Mouse (Mus musculus): ENCODE data around the gene Soat1. TPM values are rescaled to one million over a fixed set of nuclear protein-coding genes. Genes with fewer than 3 reads are reported as not detected.
A peak's percentile ranks its signal among the peaks of the same experiment; 100 is the strongest.
"Not testable (repeated sequence)": the region's sequence is repeated elsewhere in the genome, so short reads cannot be mapped to it uniquely, and the experiment has no call there.

Gene Soat1
- polyA plus RNA-seq, 1 experiment from 2014 or later = 11.7 TPM

DNA sequence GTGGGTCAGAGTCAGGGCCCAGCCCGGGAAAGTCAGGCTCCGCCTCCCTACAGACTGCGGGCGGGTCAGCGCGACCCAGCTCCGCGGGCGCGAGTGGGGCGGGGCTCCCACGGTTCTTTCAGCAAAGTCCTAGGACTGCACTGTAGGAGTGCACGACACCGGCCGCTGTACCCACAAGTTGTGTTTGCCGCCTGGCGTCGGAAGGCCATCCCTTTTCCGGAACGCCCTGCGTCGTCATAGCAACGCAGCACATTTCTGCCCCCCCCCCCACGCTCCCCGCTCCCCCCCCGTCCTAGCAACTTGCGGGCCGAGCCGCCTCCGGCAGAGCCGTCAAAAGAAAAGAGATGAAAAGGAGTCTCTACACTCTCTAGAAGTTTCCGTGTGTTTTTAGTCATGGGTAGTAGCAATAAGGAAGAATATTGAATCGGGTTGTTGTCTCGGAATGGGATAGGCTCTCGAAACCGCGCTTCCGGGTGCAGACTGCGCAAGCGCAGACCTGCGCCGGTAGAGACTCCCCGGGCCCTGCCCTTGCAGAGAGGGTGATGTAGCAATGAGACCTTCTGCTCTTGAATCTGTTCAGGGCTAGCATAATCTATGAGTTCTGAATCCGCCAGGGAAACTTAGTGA lies 53.3 kb downstream of the Soat1 start, which contains the start of gene Axdnd1:
Gene Axdnd1 (minus strand): TSS at position 489 of the 627 bp plus-strand sequence.
- peak within 1 kb of the TSS; percentile 1; the same call in 1 of the 2 replicates for H3K27ac ChIP-seq
- peak; percentile 93 for ATAC-seq (ENCODE audit: low FRiP score)
- no peaks in the 10 kb centered on the region for H3K36me3 ChIP-seq (replicated peaks; ENCODE audit: control insufficient read depth, insufficient read depth)
- peak within 1 kb of the TSS; percentile 54 for H3K4me3 ChIP-seq (replicated peaks; ENCODE audit: low read length)
- H3K4me1 ChIP-seq (replicated peaks; ENCODE audit: control insufficient read depth, insufficient read depth, low read length) = no peaks in the 10 kb centered on the region
- DNase-seq (ENCODE audit: low spot score) = peak; percentile 89
- H3K4me2 ChIP-seq (replicated peaks) = peak within 1 kb of the TSS; percentile 68
- peak within 1 kb of the TSS; percentile 55 for H3K9ac ChIP-seq
- H3K9me3 ChIP-seq (ENCODE audit: control insufficient read depth, low read length) = peaks cover 9% of the 10 kb centered on the region; the same call in 1 of the 2 replicates
- H3K27me3 ChIP-seq (ENCODE audit: control insufficient read depth, insufficient read depth, low read length) = no peaks in the 10 kb centered on the region
- WGBS = under 1% methylated on average over 44 of the region's 44 CpGs

DNA sequence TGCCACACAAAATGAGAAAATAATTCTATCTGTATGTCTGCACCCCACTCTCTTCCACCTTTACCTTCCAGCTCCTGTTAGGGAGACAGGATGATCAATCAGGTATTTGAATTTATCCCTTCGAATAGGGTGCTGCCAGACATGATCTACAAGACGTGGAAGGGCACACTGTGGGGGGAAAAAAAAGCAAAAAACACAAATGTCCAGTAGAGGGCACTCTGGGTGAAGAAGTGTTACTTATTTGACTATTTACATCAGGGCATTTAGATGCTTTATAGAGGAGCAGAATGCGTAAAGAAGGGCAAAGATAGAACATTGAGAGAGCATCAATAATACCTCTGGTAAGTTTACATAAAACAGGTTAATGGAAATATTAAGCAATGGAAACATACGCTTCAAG lies 56.0 kb downstream of the Soat1 start:
- Histone ChIP-seq H3K4me2 (replicated peaks) (no peak overlapping the region), H3K4me1 (replicated peaks; ENCODE audit: control insufficient read depth, insufficient read depth, low read length) (no peaks in the 10 kb centered on the region), H3K9me3 (ENCODE audit: control insufficient read depth, low read length) (peaks cover 9% of the 10 kb centered on the region; the same call in 1 of the 2 replicates), H3K27me3 (ENCODE audit: control insufficient read depth, insufficient read depth, low read length) (no peaks in the 10 kb centered on the region), H3K9ac (no peak overlapping the region), H3K27ac (no peak overlapping the region), H3K4me3 (replicated peaks; ENCODE audit: low read length) (no peak overlapping the region), H3K36me3 (replicated peaks; ENCODE audit: control insufficient read depth, insufficient read depth) (no peaks in the 10 kb centered on the region)
- ATAC-seq (ENCODE audit: low FRiP score) (no peak), DNase-seq (ENCODE audit: low spot score) (peak; percentile 53)
- 61% methylated on average over 4 of the region's 4 CpGs for WGBS

DNA sequence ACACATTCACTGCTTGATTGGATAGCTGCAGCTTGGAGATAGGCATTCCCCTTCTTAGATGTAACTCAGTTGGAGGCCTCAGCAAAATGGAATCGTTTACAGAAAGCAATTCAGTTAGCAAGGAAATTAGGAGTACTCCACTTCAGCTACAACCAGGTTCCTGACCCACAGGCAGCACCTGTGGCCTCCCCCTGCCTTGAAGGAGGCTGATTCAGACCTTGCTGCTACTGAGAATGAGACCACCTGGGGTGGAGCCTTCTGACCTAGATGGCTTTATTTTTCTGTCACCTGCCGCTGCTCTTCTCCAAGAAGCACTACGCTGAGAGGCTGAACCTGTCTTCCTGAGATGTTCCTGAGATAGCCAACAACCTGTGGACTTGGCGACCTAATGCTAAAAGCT lies 65.6 kb downstream of the Soat1 start:
- H3K4me1 ChIP-seq (replicated peaks; ENCODE audit: control insufficient read depth, insufficient read depth, low read length) = no peaks in the 10 kb centered on the region
- no peak overlapping the region for H3K9ac ChIP-seq
- H3K9me3 ChIP-seq (ENCODE audit: control insufficient read depth, low read length) = no peaks in the 10 kb centered on the region
- H3K27ac ChIP-seq = no peak overlapping the region
- H3K27me3 ChIP-seq (ENCODE audit: control insufficient read depth, insufficient read depth, low read length) = no peaks in the 10 kb centered on the region
- no peak overlapping the region for H3K4me3 ChIP-seq (replicated peaks; ENCODE audit: low read length)
- DNase-seq (ENCODE audit: low spot score) = no peak
- no peaks in the 10 kb centered on the region for H3K36me3 ChIP-seq (replicated peaks; ENCODE audit: control insufficient read depth, insufficient read depth)
- ATAC-seq (ENCODE audit: low FRiP score) = no peak
- H3K4me2 ChIP-seq (replicated peaks) = no peak overlapping the region
- WGBS = 72% methylated on average over 4 of the region's 4 CpGs

DNA sequence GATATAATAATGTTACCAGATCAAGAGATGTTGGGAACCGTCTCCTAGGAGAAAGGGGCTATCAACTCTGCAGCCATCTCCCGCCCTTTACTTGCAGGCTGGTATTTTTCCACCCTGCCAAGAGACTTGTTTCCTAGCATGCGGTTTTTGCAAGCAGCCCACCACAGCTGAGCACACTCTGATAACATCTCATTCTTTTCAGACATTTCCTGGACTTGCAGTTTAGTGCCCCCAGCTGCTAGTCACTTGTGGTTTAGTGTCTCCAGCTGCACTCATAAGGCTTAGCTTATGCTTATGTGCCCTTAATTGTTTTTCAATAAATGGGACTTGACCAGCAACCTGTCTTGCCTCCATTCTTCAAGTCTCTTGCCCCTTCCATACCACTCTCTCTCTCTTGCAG lies 66.1 kb downstream of the Soat1 start:
- H3K9me3 ChIP-seq (ENCODE audit: control insufficient read depth, low read length) = no peaks in the 10 kb centered on the region
- H3K4me3 ChIP-seq (replicated peaks; ENCODE audit: low read length) = no peak overlapping the region
- no peak overlapping the region for H3K9ac ChIP-seq
- H3K27ac ChIP-seq = no peak overlapping the region
- ATAC-seq (ENCODE audit: low FRiP score) (no peak), DNase-seq (ENCODE audit: low spot score) (no peak)
- 69% methylated on average over 3 of the region's 3 CpGs for whole genome bisulfite sequencing
- H3K4me2 ChIP-seq (replicated peaks) = no peak overlapping the region
- no peaks in the 10 kb centered on the region for H3K36me3 ChIP-seq (replicated peaks; ENCODE audit: control insufficient read depth, insufficient read depth)
- H3K27me3 ChIP-seq (ENCODE audit: control insufficient read depth, insufficient read depth, low read length) = no peaks in the 10 kb centered on the region
- no peaks in the 10 kb centered on the region for H3K4me1 ChIP-seq (replicated peaks; ENCODE audit: control insufficient read depth, insufficient read depth, low read length)

DNA sequence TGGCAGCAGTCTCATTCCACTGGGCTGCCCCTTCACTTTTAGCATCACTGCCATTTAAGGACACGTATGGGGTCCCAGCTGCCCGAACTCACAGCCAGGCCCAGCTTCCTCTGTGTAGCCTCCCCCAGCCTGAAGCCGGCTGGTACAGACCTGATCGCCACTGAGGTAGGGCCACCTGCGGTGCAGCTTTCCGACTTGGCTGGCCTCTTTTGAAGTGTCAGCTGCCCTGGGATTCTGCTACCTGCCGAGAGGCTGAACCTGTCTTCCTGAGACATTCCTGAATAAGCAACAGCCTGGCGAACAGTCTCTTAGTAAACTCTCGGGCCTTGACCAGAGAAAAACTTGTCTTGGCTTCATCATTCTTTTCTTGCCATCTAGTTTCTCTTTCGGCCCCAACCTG lies 70.9 kb downstream of the Soat1 start:
- Histone ChIP-seq H3K4me1 (replicated peaks; ENCODE audit: control insufficient read depth, insufficient read depth, low read length) (no peaks in the 10 kb centered on the region), H3K4me3 (replicated peaks; ENCODE audit: low read length) (no peak overlapping the region), H3K36me3 (replicated peaks; ENCODE audit: control insufficient read depth, insufficient read depth) (no peaks in the 10 kb centered on the region), H3K27me3 (ENCODE audit: control insufficient read depth, insufficient read depth, low read length) (no peaks in the 10 kb centered on the region), H3K9me3 (ENCODE audit: control insufficient read depth, low read length) (no peaks in the 10 kb centered on the region), H3K27ac (no peak overlapping the region), H3K4me2 (replicated peaks) (no peak overlapping the region), H3K9ac (no peak overlapping the region)
- ATAC-seq (ENCODE audit: low FRiP score) (no peak), DNase-seq (ENCODE audit: low spot score) (no peak)
- 39% methylated on average over 10 of the region's 10 CpGs for WGBS

- Histone ChIP-seq H3K27ac (no peak overlapping the region), H3K36me3 (replicated peaks; ENCODE audit: control insufficient read depth, insufficient read depth) (no peaks in the 10 kb centered on the region), H3K27me3 (ENCODE audit: control insufficient read depth, insufficient read depth, low read length) (no peaks in the 10 kb centered on the region), H3K4me2 (replicated peaks) (no peak overlapping the region), H3K9ac (no peak overlapping the region), H3K4me3 (replicated peaks; ENCODE audit: low read length) (no peak overlapping the region), H3K4me1 (replicated peaks; ENCODE audit: control insufficient read depth, insufficient read depth, low read length) (no peaks in the 10 kb centered on the region), H3K9me3 (ENCODE audit: control insufficient read depth, low read length) (no peaks in the 10 kb centered on the region)
- WGBS = 58% methylated on average over 2 of the region's 2 CpGs
- DNase-seq (ENCODE audit: low spot score) = no peak
- no peak for ATAC-seq (ENCODE audit: low FRiP score)
These were observed 71.6 kb downstream of the Soat1 start for GRCm38 (mm10) chr1:156402491-156402890.

GRCm38 (mm10) chr1:156400159-156400558 lies 74.0 kb downstream of the Soat1 start:
- H3K4me1 ChIP-seq (replicated peaks; ENCODE audit: control insufficient read depth, insufficient read depth, low read length); DNase-seq (ENCODE audit: low spot score); H3K27me3 ChIP-seq (ENCODE audit: control insufficient read depth, insufficient read depth, low read length); H3K4me2 ChIP-seq (replicated peaks); ATAC-seq (ENCODE audit: low FRiP score); H3K4me3 ChIP-seq (replicated peaks; ENCODE audit: low read length); H3K36me3 ChIP-seq (replicated peaks; ENCODE audit: control insufficient read depth, insufficient read depth); H3K27ac ChIP-seq; H3K9ac ChIP-seq; H3K9me3 ChIP-seq (ENCODE audit: control insufficient read depth, low read length): not testable (repeated sequence)
- 83% methylated on average over 3 of the region's 3 CpGs for WGBS

DNA sequence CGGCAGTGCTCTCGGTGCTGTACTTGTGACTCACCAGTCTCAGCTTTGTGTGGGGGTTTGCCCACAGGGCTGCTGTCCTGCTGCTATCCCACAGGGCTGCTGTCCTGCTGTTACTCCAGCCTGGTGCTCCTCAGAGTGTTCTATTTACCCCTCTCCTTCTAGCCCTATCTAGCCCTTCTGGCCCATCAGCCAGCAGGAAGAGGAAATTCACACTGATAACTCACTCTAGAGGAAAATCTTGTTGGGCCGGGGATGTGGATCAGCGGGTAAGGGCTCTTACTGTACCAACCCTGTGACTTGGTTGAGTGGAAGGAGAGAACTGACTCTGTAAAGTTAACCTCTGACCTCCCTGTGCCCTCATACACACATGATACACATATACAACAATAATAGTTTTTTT lies 81.0 kb downstream of the Soat1 start:
- WGBS = 88% methylated on average over 4 of the region's 4 CpGs
- DNase-seq (ENCODE audit: low spot score) (no peak), ATAC-seq (ENCODE audit: low FRiP score) (no peak)
- Histone ChIP-seq H3K4me3 (replicated peaks; ENCODE audit: low read length) (no peak overlapping the region), H3K9me3 (ENCODE audit: control insufficient read depth, low read length) (no peaks in the 10 kb centered on the region), H3K36me3 (replicated peaks; ENCODE audit: control insufficient read depth, insufficient read depth) (no peaks in the 10 kb centered on the region), H3K27me3 (ENCODE audit: control insufficient read depth, insufficient read depth, low read length) (no peaks in the 10 kb centered on the region), H3K4me2 (replicated peaks) (no peak overlapping the region), H3K4me1 (replicated peaks; ENCODE audit: control insufficient read depth, insufficient read depth, low read length) (no peaks in the 10 kb centered on the region), H3K9ac (no peak overlapping the region), H3K27ac (no peak overlapping the region)

GRCm38 (mm10) chr1:156386880-156387279 lies 87.3 kb downstream of the Soat1 start:
- no peak overlapping the region for H3K27ac ChIP-seq
- H3K9me3 ChIP-seq (ENCODE audit: control insufficient read depth, low read length) = no peaks in the 10 kb centered on the region
- DNase-seq (ENCODE audit: low spot score) (no peak), ATAC-seq (ENCODE audit: low FRiP score) (no peak)
- H3K9ac ChIP-seq = no peak overlapping the region
- no peaks in the 10 kb centered on the region for H3K27me3 ChIP-seq (ENCODE audit: control insufficient read depth, insufficient read depth, low read length)
- no peak overlapping the region for H3K4me3 ChIP-seq (replicated peaks; ENCODE audit: low read length)
- no peaks in the 10 kb centered on the region for H3K4me1 ChIP-seq (replicated peaks; ENCODE audit: control insufficient read depth, insufficient read depth, low read length)
- WGBS = 67% methylated on average over 3 of the region's 3 CpGs
- no peak overlapping the region for H3K4me2 ChIP-seq (replicated peaks)
- H3K36me3 ChIP-seq (replicated peaks; ENCODE audit: control insufficient read depth, insufficient read depth) = no peaks in the 10 kb centered on the region

- Histone ChIP-seq H3K27me3 (ENCODE audit: control insufficient read depth, insufficient read depth, low read length) (no peaks in the 10 kb centered on the region), H3K9me3 (ENCODE audit: control insufficient read depth, low read length) (no peaks in the 10 kb centered on the region), H3K4me1 (replicated peaks; ENCODE audit: control insufficient read depth, insufficient read depth, low read length) (no peaks in the 10 kb centered on the region), H3K9ac (no peak overlapping the region), H3K27ac (no peak overlapping the region), H3K4me2 (replicated peaks) (no peak overlapping the region), H3K36me3 (replicated peaks; ENCODE audit: control insufficient read depth, insufficient read depth) (no peaks in the 10 kb centered on the region), H3K4me3 (replicated peaks; ENCODE audit: low read length) (no peak overlapping the region)
- DNase-seq (ENCODE audit: low spot score) (no peak), ATAC-seq (ENCODE audit: low FRiP score) (no peak)
- WGBS = 94% methylated on average over 4 of the region's 4 CpGs
These were observed 87.9 kb downstream of the Soat1 start for GRCm38 (mm10) chr1:156386232-156386631.
